Mouse (Mus musculus): ENCODE results near the gene Fkbp1a.

DNA sequence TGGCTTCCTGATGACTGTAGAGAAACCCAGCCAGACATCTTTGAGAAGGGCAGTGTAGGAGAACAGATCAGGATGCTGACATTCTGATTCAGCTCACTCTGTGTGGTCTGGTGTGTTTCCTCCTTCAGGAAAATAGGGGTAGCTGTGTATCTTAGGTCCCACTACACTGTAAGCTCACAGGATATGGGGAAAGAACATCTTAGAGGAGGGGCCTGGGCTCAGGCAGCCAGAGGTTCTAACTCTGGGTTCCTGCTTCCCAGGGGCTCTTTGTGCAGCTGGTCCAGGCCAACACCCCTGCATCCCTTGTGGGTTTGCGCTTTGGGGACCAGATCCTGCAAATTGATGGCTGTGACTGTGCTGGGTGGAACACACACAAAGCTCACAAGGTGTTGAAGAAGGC, 44.5 kb downstream of the Fkbp1a start:
- TF ChIP-seq POLR2A (IDR thresholded peaks at IDR 0.05; ENCODE audit: low read depth, low read length), result no peak
- no peak for TF ChIP-seq CTCF (conservative IDR thresholded peaks at IDR 0.05; ENCODE audit: insufficient read depth, insufficient read length, low read depth, low read length)
